Mouse (Mus musculus) spleen, adult 2 months (tissue): ENCODE results near the gene Yipf1.

Source experiments
- CTCF ChIP-seq: fragments of 200-500 bp; IDR thresholded peaks from 2 replicates; pipeline ENCODE4 v1.5.1; 2011; ENCODE audit warnings: mild to moderate bottlenecking, inconsistent platforms; ENCODE audit not compliant: insufficient read depth, insufficient read length, insufficient replicate concordance; ENCODE audit errors: extremely low read depth
- POLR2A ChIP-seq: fragments of 200-500 bp; IDR thresholded peaks from 2 replicates; pipeline ENCODE4 v1.6.1; 2011; ENCODE audit warnings: low read depth, low read length, inconsistent platforms

- TF ChIP-seq CTCF, result no peak
- TF ChIP-seq POLR2A, result no peak
Measured at GRCm38 (mm10) chr4:107362755-107363154, 48.6 kb downstream of the Yipf1 start.
